Mouse (Mus musculus) T-helper 1 cell (primary cell): ENCODE results near the gene Slc2a13.

Experiments
- in situ Hi-C: fragments of 300-600 bp; cut with MboI, MseI; formaldehyde crosslinking; loops from one replicate; pipeline ENCODE4 v1.15.1; 2025; ENCODE audit warnings: high pct_unique_total_duplicates

Gene Slc2a13

DNA sequence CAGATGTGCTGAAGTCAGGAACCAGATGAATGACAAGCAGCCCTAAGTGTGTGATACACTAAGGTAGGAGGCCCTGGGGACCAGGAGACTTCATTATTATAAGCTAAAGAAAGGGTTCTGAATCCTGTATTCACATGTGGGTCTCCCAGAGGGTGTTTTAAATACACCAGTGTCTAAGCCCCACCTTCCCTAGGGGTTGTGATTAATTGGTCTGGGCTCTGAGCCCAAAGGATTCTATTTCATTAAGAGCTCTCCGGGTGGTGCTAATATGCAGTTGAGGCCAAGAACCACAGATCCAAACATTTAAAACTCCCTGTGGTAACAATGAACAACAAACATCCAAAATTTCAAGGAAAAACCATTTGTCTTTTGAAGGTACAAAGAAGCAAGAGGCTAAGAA, 70.4 kb downstream of the Slc2a13 start:
- in situ Hi-C loops, result loop anchor here (10.0 kb wide), 1 partner anchor 1402 kb away; no protein-coding TSS in a partner anchor

DNA sequence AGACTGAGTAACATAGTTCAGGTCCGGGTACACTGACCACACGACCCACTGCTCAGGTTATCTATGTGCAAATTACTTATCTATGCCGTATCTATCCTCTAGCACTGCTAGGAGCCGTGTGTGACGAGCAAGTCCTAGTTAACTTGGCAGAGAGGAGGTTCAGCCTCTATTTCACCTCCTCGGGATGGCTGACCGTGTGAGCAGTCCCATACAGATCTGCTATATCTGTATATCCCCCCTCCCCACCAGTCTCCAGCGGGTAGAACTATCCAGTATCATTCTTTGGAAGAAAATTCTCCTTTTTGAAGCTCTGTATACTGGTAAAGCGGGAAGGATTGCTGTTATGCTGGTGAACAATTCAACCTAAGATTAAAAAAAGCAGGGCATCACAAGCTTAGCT, 70.8 kb downstream of the Slc2a13 start:
- in situ Hi-C loops, result loop anchor here (10.0 kb wide), 1 partner anchor 1403 kb away; no protein-coding TSS in a partner anchor

DNA sequence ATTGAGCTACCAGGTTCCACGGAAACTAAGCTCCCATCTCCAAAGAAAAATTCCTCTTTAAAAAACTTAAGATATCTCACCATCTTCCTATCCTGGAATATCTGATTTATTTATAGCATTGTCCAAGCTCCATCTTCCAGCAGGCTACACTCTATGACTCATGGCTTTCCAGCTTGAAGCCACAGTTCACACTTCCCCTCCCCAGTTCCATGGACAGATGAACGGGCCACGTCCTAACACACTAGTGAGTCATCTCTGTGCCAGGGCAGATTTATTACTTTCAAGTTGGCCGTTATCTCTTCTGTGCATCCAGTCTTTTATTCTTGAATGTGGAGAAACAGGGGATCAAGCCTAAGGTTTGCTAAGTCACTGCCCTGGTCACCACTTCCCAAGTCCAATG, 78.0 kb downstream of the Slc2a13 start:
- in situ Hi-C loops, result no loop called here

DNA sequence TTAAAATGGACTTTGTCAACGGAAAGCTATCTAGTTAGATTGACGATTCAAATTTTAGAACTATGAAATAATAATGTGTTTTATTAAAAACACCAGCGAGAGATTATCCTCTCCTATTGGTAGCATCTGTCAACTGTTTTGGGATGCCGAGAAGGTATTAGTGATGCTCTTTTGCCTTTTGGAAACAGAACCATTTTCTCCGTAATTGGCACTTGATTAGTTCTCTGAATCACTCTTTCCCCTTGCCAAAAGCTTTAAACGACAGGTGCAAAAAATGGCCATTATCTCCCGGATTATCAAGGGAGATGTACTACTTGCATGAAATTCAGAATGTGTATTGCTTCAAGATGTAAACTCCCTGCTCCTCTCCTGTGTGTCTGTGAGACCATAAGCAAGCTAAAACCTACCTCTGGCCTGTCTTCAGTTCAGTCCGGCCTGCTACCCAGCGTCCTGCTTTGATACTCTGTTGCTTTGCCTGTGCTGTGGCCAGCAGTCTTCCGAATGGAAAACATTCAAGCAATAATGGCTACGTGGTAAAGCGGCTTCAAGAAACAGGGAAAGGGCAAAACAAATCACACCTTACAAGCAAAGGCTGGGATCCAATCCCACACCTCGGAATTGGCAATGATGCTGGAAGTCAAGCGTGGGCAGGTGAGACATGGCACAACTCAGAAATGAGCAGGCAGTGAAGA, 93.0 kb downstream of the Slc2a13 start:
- in situ Hi-C loops, result loop anchor here (5.0 kb wide), 1 partner anchor 277 kb away; no protein-coding TSS in a partner anchor

DNA sequence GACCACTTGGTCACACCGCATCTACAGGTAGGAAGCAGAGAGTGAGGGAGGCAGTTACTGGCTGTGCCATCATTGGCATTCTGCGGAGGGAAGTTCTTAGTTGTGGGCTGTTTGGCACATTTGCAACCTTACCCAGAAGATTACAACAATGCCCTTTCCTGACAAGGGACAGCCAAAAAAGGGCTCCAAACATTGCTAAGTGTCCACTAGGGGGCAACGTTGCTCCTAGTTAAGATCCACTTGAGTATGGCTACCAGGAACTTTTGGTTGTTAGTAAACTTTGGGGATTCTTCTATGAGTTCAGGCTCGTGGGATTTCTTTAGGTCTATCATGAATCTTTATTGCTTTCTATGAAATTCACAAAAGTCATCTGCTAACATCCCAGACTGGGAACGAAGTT, 95.3 kb downstream of the Slc2a13 start:
- in situ Hi-C loops, result loop anchor here (5.0 kb wide), 1 partner anchor 280 kb away; no protein-coding TSS in a partner anchor

DNA sequence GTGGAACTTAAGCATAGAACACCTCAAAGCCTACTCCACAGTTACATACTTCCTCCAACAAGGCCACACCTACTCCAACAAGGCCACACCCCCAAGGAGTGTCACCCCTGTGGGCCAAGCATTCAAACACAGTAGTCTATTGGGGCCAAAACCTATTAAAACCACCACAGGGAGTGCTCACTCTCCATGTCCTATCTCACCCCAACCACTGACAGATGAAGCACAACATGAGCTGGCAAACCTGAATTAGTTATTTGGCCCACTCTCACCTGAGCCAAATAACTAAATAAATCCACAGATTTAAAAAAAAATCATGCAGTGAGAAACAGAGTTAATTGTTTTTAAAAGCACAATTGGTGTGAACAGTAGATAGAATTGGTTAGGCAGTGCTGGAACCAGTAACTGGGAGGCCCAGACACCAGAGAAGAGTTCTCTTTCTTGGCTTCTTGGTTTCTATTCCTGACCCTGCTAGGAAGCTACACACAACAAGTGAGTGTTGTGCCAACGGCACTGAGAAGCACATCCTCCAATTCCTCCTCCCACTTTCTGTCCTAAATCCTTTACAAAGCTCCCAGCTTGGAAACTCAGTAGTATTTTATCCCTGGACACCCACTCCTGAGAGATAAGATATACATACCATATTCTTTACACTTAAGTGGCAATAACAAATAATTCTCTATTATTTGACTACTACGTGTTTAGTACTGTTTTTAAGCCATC, 99.2 kb downstream of the Slc2a13 start:
- in situ Hi-C loops, result no loop called here

DNA sequence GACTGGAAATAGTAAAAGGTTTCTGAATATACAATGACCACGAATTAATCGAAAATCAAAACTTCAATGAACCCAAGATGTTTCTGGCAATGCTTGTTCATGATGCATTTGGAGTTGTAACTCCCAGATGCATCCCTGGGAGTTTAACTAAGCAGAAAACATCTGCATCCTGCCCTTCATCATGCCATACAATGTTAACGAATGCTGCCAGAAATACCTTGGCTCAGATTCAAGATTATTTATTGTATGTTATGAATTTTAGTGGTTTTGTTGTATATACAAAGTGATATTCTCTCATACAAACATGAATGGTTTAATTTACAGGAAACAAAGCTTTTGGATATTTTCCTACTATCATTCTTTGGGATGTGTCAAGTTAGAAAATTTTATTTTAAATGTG, 107.7 kb downstream of the Slc2a13 start:
- in situ Hi-C loops, result no loop called here

DNA sequence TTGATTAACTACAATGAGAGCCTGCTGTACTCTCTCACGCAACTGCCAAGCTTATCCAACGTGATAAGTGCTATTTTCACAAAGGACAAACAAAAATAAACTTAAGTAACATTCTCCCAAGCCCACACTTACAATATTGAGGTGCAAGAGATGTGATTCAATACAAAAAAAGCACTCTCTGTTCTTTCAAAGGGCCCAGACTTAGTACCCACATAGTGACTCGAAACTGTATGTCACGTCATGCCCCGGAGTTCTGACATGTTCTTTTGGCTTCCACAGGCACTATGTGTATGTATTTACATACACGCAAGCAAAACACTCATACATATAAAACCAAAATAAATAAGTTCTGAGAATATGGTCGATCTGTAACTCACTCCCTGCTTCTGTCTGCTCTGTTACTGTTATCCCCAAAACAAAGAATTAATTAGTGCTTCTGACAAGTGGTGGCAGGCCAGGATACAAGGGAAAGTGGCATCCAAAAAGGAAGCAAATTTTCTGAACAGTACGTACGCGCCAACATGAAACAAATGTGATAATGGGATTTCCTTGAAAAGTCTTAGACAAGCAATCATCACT, 109.1 kb downstream of the Slc2a13 start:
- in situ Hi-C loops, result no loop called here

DNA sequence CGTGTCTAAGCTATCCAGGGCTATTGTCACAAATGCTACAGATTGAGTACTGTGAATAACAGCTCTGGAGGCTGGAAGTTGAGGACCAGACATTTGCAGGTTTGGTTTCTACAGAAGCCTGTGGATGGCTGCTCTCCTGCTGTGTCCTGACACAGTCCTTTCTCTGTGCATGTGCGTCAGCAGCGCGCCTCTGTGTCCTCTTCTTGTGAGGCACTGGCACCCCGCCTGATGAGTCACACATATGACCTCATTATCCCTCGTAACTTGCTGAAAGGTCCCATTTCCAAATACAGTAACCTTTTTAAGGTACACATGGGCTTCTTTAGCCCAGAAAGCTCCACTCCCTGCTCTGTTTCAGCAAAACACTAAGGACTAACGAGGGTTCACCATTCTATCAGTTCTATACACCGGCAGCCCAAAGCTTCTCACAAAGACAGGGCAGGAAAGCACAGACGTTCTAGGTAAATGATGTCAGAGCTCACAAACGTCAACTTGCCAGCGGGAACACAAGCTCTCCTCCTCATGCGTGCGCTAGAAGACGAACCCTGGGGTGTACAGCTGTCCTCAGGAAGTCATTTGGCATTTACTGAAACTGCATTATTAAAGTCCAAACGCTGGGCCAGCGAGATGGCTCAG, 109.9 kb downstream of the Slc2a13 start:
- in situ Hi-C loops, result no loop called here

DNA sequence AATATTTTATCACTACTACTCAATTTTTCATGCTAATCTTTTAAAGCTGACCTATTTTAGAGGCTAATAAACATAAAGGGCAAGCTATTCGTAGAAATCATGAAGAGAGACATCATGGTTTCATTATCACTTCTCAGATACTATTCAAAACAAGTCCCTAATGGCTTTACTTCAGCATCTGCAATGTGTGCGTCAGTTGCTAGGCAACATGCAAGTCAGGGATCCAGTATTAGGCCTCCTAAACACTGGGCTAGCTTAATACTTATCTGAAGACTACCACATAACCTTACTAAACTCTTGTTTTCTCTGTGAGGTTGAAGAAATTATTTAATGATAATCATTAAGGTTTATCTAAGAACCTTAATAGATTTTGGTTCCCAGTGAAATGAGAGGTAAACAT, 111.1 kb downstream of the Slc2a13 start:
- in situ Hi-C loops, result no loop called here

DNA sequence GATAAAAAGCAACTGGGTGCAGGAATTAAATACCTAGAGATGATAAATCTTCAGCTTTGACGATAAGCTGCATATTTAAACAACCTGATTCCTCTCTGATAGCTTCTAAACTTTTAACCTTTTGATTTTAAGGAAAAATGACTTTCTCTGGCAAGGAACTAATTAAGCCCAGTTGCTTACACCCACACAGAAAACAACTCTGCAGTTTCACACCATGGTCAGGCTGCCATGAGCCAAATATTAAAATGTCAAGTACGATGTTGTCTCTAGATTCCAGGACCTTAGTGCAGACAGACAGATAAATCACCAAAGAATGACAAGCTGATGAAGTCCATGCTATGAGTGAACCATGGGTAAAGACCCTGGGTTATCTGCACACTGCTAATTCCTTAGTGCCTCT, 115.9 kb downstream of the Slc2a13 start:
- in situ Hi-C loops, result no loop called here

DNA sequence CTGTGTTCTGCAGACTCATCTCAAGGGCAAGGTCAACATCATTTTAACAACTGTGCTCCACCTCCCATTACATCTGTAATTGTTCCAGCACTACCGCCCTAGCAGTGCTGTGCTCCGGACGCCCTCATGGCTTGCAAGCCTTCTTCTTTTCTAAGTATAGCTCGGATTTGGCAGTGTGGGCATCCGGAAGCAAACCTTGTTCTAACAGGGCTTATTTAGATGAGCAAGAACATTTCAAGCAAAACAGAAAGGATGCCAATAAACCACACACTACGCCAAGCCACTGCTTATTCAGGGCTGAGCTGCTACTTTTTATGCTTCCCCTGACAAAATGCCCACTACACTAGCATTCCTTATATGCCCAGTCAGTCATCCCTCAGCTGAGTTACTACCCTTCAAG, 127.7 kb downstream of the Slc2a13 start:
- in situ Hi-C loops, result no loop called here

DNA sequence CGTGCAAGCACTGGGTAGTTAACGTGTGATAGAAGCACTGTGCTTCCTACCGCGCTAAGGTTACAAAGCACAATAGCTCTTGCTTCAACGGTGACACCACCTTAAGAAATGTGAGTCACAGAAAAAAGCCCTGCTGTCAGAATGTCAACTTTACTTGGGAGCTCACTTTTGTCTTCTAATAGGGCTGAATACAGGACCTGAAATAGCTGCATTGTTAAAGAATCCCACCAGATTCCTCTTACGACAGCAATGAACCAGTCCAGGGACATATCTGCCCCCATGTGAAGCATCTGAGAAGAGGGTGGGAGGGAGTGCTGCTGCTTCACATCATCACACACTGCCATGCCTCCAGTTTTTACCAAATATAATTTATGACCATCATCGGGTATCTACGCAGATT, 129.6 kb downstream of the Slc2a13 start:
- in situ Hi-C loops, result no loop called here

DNA sequence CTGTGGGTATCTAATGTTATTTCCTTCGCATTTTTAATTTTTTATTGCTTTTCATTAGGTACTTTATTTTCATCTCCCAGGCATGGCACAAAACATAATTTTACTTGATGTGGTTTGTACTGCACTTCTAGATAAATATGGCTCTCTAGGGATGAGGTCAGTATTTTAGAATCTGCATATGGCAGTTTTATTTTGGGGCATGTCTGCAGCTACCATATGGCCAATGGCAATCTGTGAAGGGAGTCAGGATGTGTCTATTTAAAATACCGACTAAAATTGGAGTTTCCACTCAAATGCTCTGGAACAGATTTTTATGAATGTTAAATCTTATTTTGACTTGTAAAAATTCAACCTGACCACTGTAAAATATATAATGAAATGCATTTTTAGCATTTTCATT, 133.2 kb downstream of the Slc2a13 start:
- in situ Hi-C loops, result no loop called here

DNA sequence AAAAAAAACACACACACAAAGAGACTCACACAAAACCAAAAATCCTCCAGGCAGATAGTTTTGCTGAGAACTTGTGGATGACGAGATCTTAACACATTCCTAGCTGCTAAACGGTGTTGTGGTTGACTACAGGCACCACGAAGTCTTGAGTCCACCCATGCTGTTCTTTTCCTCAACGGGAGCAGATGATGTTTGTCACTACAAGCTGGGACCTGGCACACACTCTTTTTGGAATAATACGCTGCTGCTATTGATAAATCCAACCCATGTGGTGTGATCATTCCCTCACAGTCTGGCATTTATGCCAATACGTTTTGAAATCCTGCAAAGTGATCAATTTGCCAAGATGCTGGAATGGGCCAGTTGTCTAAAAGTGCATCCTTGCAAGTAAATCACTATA, 147.6 kb downstream of the Slc2a13 start:
- in situ Hi-C loops, result no loop called here

DNA sequence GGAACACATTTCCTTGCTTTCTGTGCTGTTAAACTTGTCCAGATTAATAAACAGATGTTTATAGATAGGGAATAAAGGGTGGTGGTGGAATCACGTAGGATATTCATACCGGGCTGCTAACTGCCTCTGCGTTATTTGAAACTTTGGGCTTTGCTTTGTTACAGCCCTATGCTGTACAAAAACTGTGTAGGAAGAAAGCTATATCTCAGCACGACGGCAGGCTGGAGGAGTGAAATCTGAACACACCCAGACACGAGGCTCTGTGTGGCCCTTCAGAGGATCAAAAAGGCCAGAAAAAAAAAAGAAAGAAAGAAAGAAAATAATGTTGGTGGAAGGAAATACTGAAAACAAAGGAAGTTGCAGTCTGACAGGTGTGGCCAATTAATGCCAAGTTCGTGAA, 166.1 kb downstream of the Slc2a13 start:
- in situ Hi-C loops, result no loop called here

DNA sequence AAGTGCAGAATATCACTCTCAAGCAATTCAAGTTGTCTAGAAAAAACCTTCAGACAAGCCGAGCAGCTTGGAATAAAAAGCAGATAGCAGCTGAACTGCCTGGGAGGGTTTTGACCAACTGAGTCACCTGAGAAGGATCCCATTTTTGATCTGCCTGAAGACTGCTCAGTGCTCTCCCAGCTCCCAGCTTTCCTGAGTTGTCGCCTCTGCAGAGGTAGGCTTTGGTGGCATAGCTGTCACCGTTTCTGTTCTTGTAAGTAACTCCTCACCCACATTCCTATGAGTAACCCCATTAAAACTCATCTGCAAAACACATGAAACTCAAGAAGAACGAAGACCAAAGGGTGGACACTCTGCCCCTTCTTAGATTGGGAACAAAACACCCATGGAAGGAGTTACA, 177.9 kb downstream of the Slc2a13 start:
- in situ Hi-C loops, result no loop called here

DNA sequence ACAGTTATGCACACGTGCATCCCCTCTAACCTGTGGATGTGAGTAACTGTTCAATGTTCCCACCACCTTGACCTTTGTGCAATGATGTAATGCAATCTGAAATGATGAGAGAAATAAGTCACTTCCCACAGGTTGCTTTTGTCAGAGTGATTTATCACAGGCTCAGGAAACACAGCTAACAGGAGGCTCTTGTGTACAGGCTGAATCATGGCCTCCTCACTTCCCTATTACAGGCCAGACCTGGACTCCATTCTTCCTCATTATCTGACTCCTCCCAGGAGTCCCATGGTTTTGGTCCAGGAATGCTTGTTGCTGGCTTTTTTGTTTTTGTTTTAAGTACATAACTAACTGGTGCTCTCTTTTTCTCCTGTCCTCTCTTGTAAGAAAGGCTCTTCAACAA, 189.4 kb downstream of the Slc2a13 start:
- in situ Hi-C loops, result no loop called here

DNA sequence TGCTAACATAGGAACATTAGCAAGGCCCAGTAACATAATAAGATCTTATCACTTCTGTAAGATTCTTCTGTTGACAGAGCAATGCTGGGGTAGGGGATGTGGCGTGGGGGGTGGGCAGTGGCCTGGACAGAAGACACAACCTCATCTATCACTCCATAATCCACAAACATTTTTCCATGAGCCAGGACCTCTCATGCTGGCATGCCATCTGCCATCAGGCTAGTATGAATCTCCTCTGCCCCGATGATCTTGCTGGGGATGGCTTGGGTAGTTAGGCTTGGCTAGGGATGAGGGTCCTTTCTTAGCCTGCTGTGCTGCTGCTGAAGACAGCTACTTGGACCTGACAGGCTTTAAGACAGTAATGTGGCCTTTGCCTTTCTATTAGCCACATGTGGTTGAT, 190.5 kb downstream of the Slc2a13 start:
- in situ Hi-C loops, result no loop called here

DNA sequence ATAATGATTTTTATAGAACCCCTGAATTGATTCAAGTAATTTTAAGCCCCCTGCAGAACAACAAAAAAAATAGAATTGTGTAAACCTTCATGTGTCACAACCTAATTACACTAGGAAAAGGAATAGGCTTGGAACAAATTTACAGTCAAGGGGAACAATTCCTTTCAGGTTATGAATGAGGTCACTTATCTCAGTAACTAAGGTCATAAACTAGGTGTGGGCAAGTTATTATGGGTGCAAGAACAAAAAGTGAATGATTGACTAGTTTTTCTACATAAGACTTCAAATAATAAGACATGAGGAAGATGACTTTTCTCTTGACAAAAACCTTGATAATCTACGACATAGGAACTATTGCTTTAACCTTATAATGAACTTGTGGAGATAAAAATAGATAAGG, 191.2 kb downstream of the Slc2a13 start:
- in situ Hi-C loops, result no loop called here

DNA sequence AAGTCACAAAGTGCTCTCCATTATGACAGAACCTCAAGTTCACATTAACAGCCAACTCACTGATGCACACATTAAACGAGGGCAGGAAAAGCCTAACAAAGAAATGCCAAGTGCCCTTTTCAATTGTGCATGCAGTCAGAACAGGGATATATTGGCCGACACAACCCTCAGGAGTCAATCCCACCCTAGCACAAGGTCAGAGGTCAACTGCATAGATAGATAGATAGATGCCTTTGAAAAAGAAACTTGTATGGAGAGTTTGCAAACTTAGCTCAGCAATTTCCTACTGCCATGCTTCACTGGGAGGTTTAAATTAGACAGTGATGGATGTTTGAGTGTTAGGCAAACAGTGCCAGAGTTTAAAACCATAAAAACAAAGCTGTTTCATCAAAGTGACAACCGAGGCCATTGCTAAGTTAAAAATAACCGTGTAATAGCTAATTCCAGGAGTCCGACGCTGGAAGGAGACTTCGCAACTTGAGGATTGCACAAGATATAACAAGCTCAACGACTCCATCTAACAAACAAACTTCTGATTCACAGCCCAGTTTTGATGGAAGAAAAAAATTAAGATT, 194.2 kb downstream of the Slc2a13 start:
- in situ Hi-C loops, result no loop called here

DNA sequence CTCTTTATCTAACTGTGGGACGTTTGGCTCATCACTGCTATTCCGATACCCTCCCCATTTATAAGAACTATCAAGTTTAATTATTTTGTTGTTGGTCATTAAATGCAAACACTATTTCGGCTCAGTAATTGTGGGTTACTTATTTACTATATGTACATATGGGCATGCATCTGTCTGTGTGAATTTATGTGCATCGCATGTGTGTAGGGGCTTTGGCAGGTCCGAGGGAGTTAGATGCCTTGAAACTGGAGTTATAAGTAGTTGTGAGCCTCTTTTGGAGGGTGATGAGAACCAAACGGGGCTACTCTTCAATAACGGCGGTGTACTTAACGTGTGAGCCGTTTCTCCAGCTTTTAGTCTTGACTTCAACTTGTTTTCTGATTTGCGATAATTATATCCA, 195.5 kb downstream of the Slc2a13 start:
- in situ Hi-C loops, result no loop called here
